Mouse (Mus musculus) left cerebral cortex, postnatal 10 days (tissue): ENCODE results near the gene Hacl1. TPM values are rescaled to one million over a fixed set of nuclear protein-coding genes. Genes with fewer than 3 reads are reported as not detected.

ENCODE experiments used
- DNase-seq, 2 experiments: peaks; one replicate each; pipeline ENCODE4 v3.0.0; 2021 to 2022; ENCODE audit warnings: low spot score in 2 of 2, mixed read lengths in 1 of 2; ENCODE audit errors: extremely low spot score in 1 of 2
- intact Hi-C: fragments of 180-260 bp; cut with DNase I; formaldehyde crosslinking; loops from one replicate; pipeline ENCODE4 v1.15.1; 2025
- total RNA-seq, 2 experiments: library from RNA; stranded (reverse); gene quantifications; 2 replicates each; pipeline ENCODE4 v1.2.3; 2021

Hacl1 gene
- total RNA-seq, 2 experiments from 2014 or later: 6.4 to 7.8 TPM

DNA sequence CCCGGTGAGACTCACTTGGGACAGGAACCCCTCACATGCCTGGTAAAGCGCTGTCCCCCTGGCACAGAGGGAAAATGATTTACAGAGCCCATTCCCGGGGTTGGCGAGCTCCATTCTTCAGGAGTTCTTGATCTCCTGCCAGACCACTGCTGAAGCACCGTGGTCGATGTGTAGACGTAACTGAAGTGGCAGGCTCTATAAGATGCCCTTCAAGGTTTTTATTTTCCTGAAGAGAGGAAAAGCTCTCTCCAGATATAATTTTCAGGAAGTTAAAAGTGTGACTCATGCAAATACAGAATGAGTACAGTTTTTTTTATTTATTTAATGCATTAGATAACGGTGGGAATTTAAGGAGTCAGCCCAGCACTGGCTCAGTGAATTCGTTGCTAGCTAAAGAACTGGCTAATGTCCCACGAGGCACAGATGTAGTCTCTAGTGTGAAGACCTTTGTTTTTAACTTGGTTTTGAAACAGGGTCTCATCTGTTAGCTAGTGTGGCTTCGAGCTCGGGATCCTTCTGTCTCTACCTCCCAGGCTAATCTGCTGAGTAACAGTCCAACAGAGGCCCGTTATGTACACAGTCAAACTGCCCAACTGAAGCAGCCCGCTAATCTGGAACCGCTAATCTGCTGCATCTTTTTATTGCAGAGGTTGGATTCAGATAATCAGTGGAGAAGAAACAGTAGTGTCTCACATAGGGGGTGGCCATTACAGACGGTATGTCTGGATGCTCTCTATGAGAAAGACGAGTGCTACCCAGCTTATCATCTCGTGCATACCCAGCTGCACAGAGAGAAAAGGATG is 23.2 kb upstream of the Hacl1 start:
- DNase-seq: peak in 1 of 2 experiments; percentile 29

DNA sequence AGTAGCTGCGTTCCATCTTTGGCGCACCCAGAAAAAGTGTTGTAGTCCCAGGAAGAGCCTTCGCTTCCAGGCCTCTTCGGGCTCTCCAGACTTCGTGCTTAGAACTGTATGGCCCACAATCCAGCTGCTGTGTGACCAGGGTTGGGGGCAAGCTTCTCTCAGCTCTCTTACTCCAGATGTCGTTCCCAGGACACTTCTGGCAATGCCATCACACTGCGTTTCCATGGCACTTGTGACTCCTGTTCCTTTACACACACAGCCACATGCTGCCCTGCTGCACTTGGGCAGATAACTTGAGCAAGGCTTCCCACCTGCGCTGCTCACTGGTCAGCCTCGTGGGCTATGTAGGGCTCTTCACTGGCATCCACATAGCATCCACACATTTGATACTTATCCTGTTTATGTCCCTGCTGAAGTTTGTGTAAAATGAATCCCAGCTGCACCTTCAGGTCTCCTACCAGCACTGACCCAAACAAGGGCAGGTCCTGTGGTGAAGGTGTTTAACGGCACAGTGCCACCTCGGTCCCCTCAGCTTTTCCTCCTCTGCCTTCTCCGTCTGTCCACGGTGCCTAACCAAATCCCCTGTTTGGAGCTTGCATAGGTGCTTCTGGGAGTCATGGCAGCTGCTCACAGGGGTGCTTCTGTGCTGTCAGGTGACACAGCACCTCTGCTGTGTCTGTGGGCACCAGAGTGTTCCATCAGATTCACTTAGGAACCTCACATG is 22.5 kb upstream of the Hacl1 start:
- intact Hi-C loops: loop anchor here (5.0 kb wide), 1 partner anchor 34 kb away; no protein-coding TSS in a partner anchor
- DNase-seq: no peak

More for the DNA sequence above, 23.2 kb upstream of the Hacl1 start:
- intact Hi-C loops: loop anchor here (5.0 kb wide), 1 partner anchor 33 kb away; no protein-coding TSS in a partner anchor

DNA sequence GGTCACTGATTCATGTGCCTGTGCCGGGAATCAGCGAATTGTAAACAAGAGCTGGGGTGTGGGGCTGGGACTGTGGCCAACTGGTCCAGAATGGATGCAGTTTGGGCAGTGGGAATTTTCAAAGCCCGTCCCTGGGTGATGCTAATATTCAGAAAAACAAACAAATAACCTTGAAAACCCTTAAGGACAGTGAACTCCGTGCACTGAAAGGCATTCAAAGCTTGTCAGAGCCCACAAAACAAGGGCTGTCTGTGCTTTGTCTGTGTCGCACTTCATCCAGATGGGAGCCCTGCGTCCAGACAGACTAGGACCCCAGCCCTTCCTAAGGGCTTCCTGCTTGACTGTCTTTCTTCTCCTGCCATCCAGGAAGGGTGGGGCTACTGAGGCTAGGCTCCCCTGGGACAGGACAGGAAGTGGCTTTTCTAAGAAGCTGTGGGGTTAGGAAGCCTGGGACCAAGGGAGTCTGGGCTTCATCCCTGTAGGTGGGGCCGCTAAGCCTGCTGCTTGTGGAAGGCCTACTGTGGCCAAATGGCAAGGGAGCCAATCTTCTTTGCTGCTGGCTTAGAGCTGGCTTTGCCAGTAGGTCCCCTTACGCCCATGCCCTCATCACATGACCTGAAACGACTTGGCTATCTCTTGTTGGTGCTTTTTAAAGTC is 21.6 kb upstream of the Hacl1 start:
- intact Hi-C loops: loop anchor here (5.0 kb wide), 1 partner anchor 35 kb away; no protein-coding TSS in a partner anchor
- DNase-seq: peak in 1 of 2 experiments; percentile 91

DNA sequence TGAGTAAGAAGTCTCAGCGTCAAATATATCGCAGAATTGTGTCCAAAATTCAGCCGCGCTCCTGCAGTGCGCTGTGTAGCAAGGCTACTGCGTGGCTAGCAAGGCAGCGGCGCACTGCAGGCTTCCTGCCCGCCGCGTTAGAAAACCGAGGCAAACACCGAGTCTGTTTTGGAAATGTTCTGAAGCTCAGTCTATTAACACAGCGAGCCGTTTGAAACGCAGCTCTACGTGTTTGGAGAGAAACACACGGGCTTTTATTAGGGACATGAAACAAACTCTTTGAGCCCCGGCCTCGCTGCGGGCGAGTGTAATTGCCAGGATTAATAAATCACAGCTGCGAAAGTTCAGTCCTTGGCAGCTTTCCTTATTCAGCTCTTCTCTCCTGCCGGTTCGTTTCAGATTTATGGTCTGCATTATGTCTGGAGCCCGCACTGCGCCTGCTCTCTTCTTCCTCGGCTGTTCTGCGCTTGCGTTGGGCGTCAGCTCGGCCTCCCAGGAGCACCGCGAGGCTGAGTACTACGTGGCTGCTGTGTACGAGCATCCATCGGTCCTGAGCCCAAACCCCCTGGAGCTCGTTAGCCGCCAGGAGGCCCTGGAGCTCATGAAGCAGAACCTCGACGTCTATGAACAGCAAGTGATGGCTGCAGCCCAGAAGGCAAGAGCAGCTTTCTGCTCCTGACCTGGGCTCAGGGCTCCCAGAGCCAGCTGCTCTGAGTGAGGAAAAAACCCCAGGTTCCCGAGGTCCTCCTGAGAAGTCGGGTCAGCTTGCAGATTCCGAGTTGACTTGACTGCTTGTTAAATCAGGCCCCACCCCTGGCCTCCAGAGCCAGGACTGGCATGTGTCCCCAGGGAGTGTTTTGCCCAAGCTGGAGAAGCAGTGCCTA is 20.8 kb upstream of the Hacl1 start:
- DNase-seq: peak; percentile 90 to 91
- intact Hi-C loops: loop anchor here (2.0 to 5.0 kb wide), 2 partner anchors 35 to 119 kb away; no protein-coding TSS in a partner anchor

DNA sequence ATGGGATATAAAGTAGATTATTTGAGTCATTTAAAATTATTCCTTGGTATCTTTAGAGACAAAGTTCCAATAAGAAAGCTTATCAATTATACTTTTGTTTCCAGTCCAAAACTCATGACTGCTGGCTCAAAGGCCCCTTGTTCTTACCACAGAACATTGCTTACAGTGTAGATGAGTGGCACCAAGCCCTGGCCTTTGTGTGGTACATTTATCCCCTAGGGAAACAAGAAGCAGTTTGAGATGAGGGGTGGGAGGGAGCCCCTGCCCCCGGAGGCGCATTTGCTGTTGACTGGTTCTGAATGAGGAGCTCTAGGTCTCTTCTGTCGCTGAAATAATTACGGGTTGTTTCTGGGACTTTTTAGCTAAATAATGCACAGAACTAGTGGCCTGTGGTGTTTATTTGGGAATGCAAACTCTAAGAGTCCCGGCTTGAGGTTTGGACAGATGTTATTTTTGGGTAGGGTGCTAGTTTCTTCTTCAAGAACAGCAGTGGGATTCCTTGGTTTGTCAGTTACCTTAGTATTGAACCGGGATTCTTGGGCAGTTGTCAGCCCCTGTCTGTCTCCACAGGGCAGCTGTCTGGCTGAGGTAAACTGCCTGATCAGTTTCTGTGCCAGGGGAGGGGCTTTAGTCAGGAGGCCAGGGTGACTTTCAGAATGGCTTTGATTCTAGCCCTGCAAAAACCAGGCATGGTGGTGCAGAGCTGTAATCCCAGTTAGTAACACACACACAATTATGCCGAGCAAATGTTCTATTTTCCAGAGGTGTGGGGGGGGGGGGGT is 19.4 kb upstream of the Hacl1 start:
- DNase-seq: peak in 1 of 2 experiments; percentile 31
- intact Hi-C loops: loop anchor here (2.0 to 5.0 kb wide), 2 partner anchors 37 to 120 kb away; no protein-coding TSS in a partner anchor

DNA sequence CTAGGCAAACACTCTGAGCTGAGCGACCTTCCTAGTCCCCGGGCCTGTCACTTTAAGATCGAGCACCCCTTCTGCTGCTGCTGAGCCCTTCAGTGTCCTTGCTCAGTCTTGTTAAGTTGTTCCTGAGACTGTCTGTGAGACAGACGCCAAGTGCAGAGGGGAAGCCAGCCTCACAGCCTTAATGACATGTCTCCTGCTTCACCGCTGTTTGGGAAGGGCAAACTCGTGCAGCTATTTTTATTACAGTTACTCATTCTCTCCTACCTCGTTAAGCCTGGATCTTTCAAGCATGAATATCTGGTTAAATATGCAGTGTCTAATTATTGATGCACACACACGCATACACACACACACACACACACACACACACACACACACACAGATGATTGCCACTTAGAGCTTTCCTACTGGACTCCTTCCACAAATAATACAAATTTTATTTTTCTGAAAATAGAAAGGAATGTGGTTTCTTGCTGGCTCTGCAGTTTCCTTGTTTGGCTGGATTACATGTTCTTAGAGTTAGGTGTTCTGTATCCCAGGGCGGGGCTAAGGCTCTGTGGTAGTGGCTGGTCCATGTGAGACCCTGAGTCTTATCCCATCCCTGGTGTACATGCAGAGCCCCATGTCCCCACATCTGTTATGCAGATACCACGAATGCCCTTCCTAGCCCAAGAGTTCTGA is 18.6 kb upstream of the Hacl1 start:
- peak in 1 of 2 experiments; percentile 38 for DNase-seq
- intact Hi-C loops: loop anchor here (2.0 to 10.0 kb wide), 4 partner anchors 38 to 418 kb away; no protein-coding TSS in a partner anchor

DNA sequence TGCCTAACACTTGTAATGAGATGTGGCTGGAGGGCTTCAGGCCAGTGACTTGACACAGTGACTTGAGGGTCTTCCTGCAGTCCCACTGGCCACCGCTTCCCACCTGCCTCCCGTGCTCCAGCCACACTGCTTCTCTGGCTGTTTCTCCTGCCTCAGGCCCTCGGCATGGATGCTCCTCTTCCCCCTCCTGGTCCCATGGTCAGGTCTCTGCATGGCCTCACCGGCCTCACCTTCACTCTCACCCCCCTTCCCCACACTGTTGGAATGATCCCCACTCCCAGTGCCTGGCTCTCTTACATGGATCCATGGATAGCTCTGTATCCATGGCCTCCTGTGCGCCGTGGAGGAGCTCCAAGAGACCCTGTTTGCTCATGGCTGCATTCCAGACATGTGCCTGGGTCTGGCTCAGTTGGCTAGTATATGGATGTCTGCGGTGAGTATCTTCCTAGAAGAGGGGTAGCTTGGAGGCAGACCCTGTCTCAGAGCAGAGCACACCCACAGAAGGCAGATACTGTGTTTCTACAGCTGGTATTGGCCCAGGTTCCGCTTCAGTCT is 17.1 kb upstream of the Hacl1 start:
- peak in 1 of 2 experiments; percentile 35 for DNase-seq
- intact Hi-C loops: loop anchor here (5.0 to 10.0 kb wide), 2 partner anchors 287 to 419 kb away; no protein-coding TSS in a partner anchor

DNA sequence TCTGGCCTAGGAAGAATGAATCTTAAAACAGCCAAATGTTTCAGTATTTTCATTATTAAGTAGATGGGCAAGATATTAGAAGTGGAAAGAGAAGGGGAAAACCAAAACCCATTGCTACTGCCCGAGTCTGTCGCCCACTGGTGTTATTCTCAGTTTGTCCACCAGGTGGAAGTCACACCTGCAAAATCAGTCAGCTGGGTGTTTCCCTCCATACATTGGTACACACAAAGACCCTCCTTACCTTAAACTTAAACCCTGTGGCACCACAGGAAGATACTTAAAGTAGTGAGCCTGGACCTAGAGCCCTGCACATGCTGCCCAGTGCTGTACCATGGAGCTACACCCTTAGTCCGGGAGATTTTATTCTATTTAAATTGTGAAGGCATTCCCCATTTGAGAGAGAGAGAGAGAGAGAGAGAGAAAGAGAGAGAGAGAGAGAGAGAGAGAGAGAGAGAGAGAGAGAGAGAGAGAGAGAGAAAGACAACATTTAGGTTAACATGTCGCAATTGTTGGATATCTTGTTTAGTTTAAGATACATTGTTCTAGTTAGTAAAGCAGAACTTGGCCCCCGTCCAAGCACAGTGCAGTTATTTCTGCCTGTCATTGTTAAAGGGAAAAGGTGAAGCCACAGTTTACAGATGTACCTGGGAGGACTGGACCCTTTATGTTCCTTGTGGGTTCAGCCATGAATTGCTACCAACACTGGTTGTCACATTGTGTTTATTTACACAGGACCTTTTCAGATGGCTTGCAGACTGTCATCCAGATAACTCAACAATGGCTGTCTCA is 16.0 kb upstream of the Hacl1 start:
- peak; percentile 73 for DNase-seq
- intact Hi-C loops: loop anchor here (1.0 to 10.0 kb wide), 3 partner anchors 133 to 420 kb away; no protein-coding TSS in a partner anchor

DNA sequence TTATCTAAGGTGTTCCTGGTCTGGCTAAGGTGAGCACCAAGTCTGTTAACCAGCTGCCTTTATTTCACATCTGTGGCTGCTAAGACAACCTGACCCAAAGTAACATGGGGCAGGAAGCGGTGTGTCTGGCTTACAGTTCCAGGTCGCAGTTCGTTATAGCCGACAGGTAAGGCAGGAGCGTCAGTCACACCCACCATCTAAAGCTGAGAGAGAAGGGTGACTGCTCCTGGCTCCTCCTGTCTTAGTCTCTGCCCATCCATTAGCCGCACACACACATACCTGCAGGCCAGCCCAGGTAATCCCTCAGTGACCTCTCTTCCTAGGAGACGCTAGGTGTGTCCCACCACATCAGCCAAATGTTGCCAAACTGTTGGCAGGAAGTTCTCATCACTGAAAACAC is 15.3 kb upstream of the Hacl1 start:
- intact Hi-C loops: loop anchor here (5.0 to 10.0 kb wide), 2 partner anchors 288 to 421 kb away; no protein-coding TSS in a partner anchor
- DNase-seq: no peak

DNA sequence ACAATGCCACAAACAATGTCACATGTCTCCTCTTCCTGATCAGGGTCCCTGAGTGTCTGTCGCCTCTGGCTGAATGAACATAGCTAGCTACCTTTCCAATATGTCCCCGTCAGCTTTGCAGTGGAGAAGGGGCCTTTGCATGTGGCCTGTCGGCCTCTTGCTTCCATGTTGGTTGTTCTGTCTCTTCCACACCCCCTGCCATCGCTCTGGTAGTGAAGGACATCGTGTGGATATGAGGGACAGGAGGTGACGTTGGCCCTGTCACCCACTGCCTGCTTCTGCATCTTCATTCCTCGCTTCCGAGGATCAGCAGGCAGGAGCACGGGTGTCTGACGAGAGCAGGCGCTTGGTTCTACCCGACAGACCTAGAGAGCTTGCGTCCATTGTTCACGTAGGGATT is 14.3 kb upstream of the Hacl1 start:
- intact Hi-C loops: loop anchor here (5.0 to 10.0 kb wide), 2 partner anchors 289 to 422 kb away; no protein-coding TSS in a partner anchor
- no peak for DNase-seq

DNA sequence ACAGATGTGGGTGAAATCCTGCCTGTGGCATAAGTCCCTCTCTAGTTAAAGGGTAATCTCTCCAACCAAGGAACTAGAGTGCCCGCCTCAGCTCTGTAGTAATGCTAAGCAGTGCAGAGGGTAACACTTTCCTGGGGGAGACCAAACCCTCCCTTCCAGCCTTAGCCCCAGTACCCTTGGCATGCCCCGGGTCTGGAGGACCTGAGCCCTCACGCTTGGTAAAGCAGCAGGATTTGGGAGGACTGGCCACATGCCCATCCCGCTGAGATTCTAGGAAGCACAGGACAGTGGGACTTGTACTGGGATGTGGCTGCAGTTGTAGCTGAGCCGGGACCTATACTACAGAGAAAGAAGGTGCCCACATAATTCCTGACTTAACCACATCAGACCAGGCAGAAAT is 13.7 kb upstream of the Hacl1 start:
- DNase-seq: peak in 1 of 2 experiments; percentile 30
- intact Hi-C loops: loop anchor here (5.0 to 10.0 kb wide), 2 partner anchors 290 to 422 kb away; no protein-coding TSS in a partner anchor

DNA sequence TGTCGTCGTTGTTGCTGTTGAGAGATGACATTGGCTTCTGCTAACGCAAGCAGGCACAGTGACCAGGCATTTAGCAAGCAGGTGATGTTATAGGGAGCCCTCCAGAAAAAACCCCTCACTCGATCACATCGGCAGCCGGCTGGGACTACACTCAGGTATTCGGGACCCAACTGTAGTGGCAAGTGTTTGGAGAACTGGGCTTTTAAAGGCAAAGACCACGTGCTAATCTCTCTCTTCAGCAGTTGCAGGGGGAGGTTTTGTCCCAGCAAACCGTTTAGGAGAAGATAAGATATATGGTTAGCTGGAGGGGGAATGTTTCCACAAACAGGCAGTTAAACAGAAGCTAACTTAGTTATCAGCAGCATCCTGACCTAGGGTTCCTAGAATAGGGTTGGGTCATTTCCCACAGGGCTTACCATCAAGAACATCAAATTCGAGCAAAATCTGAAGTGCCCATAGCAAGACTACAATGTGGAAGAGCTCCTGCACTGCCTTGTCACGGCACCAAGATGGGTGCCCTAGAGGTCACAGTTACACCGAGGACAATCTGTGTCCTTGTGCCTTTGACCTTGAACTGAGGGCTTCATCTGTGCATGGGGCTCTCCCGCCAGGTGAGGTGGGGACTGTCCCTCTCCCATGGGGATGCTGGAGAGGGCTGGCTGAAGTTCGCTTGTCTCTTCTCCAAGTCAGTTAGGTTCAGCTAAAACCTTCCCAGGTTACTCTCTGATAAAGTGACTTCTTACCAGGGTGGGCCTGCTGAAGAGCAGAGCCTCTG is 12.2 kb upstream of the Hacl1 start:
- DNase-seq: no peak
- intact Hi-C loops: loop anchor here (10.0 kb wide), 1 partner anchor 292 kb away; no protein-coding TSS in a partner anchor

DNA sequence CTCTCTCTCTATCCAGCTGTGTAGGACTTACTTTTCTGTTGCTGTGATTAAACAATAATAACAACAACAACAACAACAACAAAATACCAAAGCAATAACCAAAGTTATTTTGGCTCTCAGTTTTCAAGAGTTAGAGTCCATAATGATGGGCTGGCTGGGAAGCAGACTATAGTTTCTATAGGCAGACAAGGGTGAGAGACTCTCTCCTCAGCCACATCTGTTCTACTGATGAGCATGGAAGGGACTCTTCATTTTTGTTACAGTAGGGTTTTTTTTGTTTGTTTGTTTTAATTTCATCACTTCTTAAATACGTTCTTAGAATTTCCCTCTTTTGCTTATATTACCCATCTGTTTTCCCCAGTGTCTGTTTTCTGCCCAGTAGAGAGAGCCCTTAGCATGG is 11.5 kb upstream of the Hacl1 start:
- DNase-seq: no peak
- intact Hi-C loops: loop anchor here (10.0 kb wide), 1 partner anchor 292 kb away; no protein-coding TSS in a partner anchor

DNA sequence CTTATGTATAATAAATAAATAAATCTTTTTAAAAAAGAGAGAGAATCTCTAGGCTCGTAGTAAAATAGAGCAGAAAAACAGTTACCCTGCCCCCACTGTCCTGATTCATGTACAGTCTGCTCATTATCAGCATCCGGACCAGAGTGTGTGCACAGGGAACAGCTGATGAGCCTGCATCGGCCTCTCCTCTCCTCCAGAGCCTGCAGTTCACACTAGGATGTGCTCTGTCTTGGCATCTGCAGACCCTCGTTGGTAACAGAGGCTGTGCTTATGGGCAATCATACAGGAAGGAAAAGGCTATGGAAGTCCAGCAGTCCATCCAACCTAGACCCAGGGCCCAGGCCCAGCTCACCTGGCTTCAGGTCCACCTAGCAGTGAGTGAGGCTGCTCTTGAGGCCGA is 11.0 kb upstream of the Hacl1 start:
- intact Hi-C loops: loop anchor here (10.0 kb wide), 1 partner anchor 293 kb away; no protein-coding TSS in a partner anchor
- no peak for DNase-seq

DNA sequence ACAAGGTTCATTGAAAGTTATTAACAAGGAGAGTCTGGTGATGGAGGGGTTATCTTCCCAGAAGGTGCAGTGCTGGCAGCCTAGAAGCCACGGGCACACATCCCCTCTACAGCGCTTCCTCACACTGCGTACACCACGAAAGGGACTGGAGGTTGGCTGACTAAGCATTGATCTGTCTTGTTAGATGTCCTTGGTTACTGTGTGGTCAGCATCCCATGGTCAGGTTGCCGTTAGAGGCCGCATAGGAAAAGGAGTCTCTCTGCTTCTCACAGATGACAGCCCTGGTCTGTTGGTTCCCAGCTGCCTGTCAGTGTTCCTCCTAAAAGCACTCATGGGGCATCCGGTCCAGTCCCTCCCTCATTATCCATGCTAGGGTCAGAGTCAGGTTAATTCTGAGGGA is 10.1 kb upstream of the Hacl1 start:
- no peak for DNase-seq
- intact Hi-C loops: loop anchor here (10.0 kb wide), 1 partner anchor 294 kb away; no protein-coding TSS in a partner anchor
